Mouse (Mus musculus): ENCODE data around the gene Adgrd1.
A peak's percentile ranks its signal among the peaks of the same experiment; 100 is the strongest.

Adgrd1 gene

GRCm38 (mm10) chr5:129155902-129156311, 59.4 kb downstream of the Adgrd1 start:
- no peak for DNase-seq (ENCODE audit: low read depth)

GRCm38 (mm10) chr5:129161372-129162051, 65.0 kb downstream of the Adgrd1 start:
- no peak for DNase-seq (ENCODE audit: low read depth)

- no peak for DNase-seq (ENCODE audit: low read depth)
Observed at GRCm38 (mm10) chr5:129163416-129163815, 66.9 kb downstream of the Adgrd1 start.

GRCm38 (mm10) chr5:129164091-129164490, 67.5 kb downstream of the Adgrd1 start:
- no peak for DNase-seq (ENCODE audit: low read depth)

GRCm38 (mm10) chr5:129164911-129165584, 68.5 kb downstream of the Adgrd1 start:
- DNase-seq (ENCODE audit: low read depth): no peak

- no peak for DNase-seq (ENCODE audit: low read depth)
Observed at GRCm38 (mm10) chr5:129165595-129165994, 69.0 kb downstream of the Adgrd1 start.

GRCm38 (mm10) chr5:129169090-129169489, 72.5 kb downstream of the Adgrd1 start:
- no peak for DNase-seq (ENCODE audit: low read depth)

- no peak for DNase-seq (ENCODE audit: low read depth)
Observed at GRCm38 (mm10) chr5:129169567-129169966, 73.0 kb downstream of the Adgrd1 start.

GRCm38 (mm10) chr5:129172533-129172932, 76.0 kb downstream of the Adgrd1 start:
- DNase-seq (ENCODE audit: low read depth): no peak

GRCm38 (mm10) chr5:129175925-129176324, 79.4 kb downstream of the Adgrd1 start:
- DNase-seq (ENCODE audit: low read depth): no peak

GRCm38 (mm10) chr5:129177697-129178511, 81.4 kb downstream of the Adgrd1 start:
- peak; percentile 72 for DNase-seq (ENCODE audit: low read depth)

- no peak for DNase-seq (ENCODE audit: low read depth)
Observed at GRCm38 (mm10) chr5:129179356-129179755, 82.8 kb downstream of the Adgrd1 start.

- no peak for DNase-seq (ENCODE audit: low read depth)
Observed at GRCm38 (mm10) chr5:129179995-129180714, 83.6 kb downstream of the Adgrd1 start.

GRCm38 (mm10) chr5:129180715-129181228, 84.2 kb downstream of the Adgrd1 start:
- no peak for DNase-seq (ENCODE audit: low read depth)

GRCm38 (mm10) chr5:129181450-129181849, 84.9 kb downstream of the Adgrd1 start:
- no peak for DNase-seq (ENCODE audit: low read depth)

GRCm38 (mm10) chr5:129182554-129182953, 86.0 kb downstream of the Adgrd1 start:
- no peak for DNase-seq (ENCODE audit: low read depth)

- no peak for DNase-seq (ENCODE audit: low read depth)
Observed at GRCm38 (mm10) chr5:129186260-129186659, 89.7 kb downstream of the Adgrd1 start.

- no peak for DNase-seq (ENCODE audit: low read depth)
Observed at GRCm38 (mm10) chr5:129186926-129187325, 90.4 kb downstream of the Adgrd1 start.

- no peak for DNase-seq (ENCODE audit: low read depth)
Observed at GRCm38 (mm10) chr5:129189071-129189470, 92.5 kb downstream of the Adgrd1 start.

- no peak for DNase-seq (ENCODE audit: low read depth)
Observed at GRCm38 (mm10) chr5:129190077-129190476, 93.5 kb downstream of the Adgrd1 start.

GRCm38 (mm10) chr5:129196501-129196900, 100.0 kb downstream of the Adgrd1 start:
- no peak for DNase-seq (ENCODE audit: low read depth)

- DNase-seq (ENCODE audit: low read depth): no peak
Observed at GRCm38 (mm10) chr5:129196971-129197519, 100.5 kb downstream of the Adgrd1 start.
